Mouse (Mus musculus) mouse trophoblast stem cell (cell line): ENCODE data around the gene Hipk2.

Source experiments
- in situ Hi-C, 2 experiments: fragments of 300-500 bp; cut with MseI, MboI; formaldehyde crosslinking; loops; 2 replicates in 1 of 2; 3 replicates in 1 of 2; pipeline ENCODE4 v1.15.1; 2025

The Hipk2 gene

DNA sequence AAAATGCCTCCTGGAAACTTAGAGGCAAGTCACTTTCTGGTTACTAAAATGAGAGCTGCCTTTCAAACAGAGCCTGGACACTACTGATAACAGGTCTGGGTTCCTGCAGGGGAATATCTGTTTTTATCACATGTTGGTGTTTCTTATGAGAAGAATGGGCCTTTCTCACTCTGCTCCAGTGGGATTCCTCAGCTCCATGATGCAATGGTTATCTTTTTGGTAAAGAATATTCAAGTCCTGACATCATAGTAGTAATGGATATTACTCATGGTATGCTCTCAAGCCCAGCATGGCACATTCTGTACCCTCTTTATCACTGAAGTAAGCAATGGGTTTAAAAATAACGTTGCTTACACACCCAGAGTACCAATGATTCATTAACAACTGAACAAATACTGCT lies 40.7 kb downstream of the Hipk2 start:
- in situ Hi-C loops, result no loop called here

DNA sequence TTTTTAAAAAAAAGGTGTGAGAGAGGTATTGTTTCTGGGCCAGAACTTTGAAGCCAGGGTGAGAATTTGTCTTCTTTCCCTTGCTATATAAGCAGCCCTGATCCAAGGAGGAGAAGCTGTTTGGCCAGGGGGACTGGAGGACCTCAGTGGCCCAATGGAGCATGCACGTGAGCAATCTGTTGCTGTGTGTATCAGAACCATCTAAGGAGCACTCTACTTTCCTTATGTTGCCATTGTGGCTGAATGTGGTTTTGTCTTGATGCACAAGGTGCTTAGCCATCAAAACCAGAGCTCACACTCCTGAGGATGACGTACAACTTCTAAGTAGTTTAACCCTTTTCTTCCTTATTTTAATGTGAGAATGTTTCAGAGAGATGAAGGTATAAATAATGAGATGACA lies 41.2 kb downstream of the Hipk2 start:
- in situ Hi-C loops, result no loop called here

DNA sequence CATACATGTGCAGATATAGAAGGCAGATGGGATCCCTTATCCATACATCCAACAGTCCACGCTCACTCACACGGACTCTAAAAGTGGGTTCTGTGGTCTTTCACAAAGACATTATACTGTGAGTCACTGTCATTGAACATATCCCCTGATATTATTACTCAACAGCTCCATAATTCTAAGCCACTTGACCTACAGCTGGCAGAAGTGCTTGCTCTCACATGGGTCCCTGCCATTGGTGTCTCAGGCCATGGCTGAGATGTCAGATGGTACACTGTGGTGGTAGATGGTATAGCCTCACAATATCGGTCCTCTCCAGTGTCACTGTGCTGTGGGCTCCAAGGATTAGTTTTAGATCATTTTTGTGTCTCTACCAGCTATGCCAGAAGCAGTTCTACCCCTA lies 42.2 kb downstream of the Hipk2 start:
- in situ Hi-C loops, result no loop called here

DNA sequence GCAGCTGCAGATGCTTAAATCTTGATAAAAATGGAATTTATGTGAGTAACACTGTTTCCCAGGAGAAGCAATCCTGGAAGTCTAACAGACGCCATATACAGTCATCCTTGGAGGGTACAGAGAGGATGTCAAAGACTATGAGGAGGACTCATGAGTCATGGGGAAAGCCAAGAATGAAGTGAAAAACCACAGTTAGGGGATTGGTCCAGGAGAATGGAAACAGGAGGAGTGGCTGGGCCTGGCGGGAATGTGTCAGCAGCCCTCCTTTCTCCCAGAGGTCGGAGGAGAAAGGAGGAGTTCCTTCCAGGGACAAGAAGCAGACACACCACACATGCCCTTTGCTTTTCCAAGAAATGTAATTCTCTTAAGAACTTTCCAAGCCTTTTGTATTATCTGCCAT lies 46.5 kb downstream of the Hipk2 start:
- in situ Hi-C loops, result no loop called here

DNA sequence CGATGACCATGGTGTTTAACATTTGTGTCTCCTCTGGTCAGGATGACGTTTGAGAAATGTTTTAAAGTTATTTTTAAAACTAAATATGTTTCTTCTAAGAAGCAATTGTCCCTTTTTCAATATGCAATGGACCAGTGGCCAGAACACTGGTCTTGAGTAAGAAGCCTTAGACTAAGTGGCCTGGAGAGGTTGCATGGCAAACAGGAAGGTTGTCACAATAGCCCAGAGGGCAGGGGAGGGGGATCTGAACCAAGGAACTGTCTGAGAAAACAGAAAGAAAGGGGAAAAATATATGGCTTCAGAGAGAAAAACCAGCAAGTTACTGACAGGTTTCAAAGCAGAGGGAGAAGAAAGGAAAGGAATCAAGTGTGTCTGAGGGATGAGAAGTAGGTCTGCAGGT lies 47.8 kb downstream of the Hipk2 start:
- in situ Hi-C loops, result no loop called here

DNA sequence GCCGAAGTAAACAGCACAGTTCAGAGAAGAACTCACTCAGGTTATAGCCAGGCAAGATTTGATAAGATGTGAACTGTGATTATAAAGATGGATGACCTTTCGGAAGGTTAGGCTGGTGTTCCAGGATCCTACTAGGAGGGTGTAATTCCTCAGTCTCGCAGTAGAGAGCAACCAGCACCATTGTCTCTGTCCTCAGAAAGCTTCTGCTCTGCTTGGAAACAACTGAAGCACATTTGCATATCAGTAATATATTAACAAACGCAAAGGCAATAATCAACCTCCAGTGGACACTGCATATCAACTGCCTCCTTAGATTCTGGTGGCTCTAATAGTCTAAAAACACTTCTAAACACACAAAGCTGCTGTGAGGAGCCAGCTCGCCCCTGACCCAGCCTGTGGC lies 48.5 kb downstream of the Hipk2 start:
- in situ Hi-C loops, result no loop called here

DNA sequence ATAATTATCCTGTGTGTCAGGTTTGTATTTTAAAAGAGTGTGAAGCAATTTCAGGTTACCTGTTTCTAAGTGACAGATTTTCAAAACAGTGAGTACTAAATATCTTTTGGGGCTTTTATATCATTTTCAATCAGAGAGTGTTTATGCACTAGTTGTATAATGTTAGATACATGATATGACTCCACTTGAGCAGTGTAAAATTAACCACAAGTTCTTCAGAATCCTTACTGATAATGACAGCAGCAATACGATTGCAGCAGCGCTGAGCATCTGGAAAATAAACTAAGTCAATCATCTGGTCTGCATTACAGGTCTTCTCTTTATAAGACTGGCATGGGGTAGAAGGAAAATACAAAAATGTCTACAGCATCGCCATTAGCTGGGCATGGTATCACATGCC lies 49.1 kb downstream of the Hipk2 start:
- in situ Hi-C loops, result no loop called here

DNA sequence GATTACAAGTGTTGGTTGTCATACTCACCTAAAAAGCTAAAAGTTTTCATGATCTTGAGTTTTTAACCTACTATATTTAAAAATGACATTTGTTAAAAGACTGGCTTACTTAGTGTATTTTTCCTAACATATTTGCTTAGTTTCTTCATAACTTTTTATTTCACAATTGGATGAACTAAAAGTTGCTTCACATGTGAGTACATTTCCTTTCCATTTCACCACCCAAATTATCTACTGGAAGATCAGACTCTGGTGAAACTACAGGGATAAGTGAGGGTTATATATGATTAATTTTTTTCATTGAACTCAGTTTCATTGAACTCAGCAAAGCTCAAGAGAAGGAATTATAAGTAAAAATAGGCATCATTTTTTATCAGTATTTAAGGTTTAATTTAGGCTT lies 50.1 kb downstream of the Hipk2 start:
- in situ Hi-C loops, result no loop called here

DNA sequence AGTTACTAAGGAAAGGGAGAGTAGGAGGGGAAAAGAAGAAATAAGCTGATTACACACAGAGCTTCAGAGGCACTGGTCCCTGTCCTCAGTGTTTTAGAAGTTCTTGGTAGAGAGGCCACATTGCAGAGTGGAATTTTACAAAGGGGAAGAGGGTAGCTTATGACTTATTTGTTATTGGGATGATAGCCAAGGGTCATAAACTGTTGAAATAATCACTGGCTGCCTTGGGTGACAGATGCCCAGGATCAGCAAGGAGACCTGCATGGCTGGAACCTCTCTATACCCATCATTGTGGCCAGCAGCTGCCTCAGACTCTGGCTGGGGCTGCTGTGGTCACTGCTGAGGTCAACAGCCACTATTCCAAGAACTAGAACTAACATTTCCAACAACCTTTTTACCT lies 52.1 kb downstream of the Hipk2 start:
- in situ Hi-C loops, result no loop called here

DNA sequence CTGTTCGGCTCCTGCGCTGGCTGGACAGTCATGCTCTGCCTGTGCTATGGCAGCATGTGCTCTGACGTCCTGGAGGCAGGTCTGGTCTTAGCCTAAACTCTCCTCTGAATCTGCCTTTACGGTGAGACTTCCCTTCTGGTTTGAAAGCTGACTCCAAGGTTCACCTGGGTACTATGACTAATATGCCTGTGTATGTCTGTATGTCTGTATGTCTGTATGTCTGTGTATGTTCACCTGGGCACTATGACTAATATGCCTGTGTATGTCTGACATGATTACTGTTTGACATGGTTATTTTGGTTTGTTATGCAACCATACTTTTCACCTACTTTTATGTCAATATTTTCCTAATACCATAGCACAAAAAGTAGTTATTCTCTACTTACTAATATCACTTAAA lies 52.8 kb downstream of the Hipk2 start:
- in situ Hi-C loops, result no loop called here

DNA sequence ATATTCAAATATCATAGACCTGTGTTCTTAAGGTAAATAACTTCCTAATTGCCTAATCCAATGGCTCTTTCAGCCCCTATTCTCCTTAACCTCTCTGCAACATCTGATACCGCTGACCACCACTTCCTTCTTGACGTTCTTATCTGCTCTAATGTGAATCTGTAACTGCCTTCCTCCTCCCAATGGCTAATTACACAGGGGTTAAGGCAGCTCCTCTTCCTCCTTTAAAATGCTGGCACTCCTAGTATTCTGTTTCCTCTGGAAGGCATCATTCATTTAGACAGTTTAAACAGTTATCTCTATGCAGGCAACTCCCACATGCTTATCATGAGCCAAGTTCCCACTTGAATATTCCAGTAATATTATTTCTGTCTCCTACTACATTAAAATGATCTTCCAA lies 54.3 kb downstream of the Hipk2 start:
- in situ Hi-C loops, result no loop called here

DNA sequence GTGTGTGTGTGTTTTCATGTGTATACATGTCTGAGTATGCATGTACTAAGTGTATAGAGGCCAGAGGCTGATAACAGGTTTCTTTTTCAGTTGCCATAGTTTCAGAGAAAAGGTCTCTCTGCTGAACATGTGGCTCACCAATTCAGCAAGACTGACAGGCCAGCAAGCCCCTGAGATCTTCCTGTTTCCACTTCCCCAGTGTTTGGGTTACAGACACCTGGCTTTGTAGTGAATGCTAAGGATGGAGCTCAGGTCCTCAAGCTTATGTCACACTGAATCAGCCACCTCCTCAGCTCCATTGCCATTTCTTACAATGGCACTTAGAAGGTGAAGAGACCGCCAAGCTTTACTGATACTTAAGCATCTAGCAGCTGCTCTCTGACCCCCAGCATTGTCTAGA lies 55.1 kb downstream of the Hipk2 start:
- in situ Hi-C loops, result no loop called here

DNA sequence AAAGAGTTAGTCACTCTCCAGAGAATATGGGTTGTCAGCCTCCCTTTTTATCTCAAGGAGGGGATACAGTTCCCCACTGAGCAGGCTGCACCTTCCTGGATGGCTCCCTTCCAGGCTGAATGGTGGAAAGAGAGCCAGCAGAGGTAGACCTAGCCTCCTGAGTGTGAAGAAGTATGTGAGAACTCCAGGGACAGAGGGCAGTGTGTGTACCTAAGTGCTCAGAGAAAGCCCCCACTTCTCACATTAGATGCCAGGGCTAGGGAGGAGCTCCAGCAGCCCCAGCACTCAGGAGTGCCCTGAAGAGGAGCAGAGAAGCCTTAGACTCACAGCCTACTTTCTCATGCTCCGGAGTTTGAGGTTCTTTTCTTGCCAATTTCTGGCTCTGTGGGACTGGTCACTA lies 59.7 kb downstream of the Hipk2 start:
- in situ Hi-C loops, result no loop called here

DNA sequence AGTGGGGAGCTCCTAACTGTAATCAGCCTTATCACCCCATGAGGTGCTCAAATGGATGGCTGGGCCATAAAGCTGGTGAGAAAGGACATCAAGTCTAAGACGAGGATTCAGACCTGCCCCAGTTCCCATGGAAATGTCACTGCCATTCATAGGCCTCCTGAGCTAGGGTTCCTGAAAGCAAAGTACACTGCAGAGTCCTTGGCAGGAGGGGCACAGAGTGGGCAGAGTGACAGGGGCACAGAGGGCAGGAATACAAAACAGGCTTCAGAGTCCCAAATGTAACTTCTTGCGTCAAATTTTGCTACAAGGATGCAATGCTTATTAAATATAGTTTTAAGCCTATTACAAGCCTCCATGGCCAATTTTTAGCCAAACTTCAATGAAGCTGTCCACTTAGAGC lies 60.4 kb downstream of the Hipk2 start:
- in situ Hi-C loops, result no loop called here

DNA sequence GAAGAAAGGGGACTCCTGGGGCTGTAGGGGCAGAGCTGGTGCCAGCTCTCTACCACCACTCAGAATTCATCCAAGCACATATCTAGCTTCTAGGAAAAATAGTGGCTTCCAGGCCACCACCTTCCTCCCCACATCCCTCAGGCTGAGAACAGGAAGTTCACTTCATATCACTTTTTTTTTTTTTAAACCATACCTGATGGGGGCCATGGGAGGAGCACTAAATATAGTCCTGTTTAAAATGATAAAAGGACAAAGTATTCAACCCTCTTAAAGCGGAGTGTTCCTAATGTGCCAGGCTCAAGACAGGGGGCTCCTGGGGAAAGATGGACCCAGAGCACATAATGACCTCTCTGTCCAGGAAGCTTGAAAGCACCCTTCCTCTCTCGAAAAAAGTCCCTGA lies 61.3 kb downstream of the Hipk2 start:
- in situ Hi-C loops, result no loop called here

DNA sequence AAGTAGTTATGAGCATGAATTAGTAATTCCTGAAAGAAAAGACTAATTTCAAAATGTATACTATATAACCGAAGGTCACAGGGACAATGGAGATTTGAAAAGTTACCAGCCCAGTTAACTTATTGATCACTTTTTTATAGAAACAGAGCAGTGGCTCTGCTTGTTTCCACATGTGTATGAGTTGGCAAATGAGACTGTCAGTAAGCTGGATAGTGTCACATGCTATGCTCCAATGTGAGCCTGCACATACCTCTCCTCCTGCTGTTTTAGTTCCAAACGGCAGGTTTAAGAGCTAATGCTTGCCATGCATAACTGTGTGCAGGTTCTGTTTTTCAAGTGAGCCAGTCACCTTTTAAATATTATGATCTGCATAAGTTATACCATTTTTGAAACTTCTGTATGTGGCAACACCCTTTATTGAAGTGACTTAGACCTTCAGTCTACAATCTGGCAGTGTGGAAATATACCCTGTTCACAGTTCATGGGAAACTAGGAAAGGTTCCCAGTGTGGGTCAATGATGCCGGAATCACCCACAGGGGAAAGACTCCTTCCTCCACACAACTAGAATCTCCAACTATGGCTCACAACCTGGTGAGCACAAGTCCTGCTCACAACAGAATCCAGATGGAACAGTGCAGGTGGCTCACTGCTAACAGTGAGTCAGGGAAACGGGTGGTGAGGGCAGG lies 64.4 kb downstream of the Hipk2 start:
- in situ Hi-C loops, result no loop called here

DNA sequence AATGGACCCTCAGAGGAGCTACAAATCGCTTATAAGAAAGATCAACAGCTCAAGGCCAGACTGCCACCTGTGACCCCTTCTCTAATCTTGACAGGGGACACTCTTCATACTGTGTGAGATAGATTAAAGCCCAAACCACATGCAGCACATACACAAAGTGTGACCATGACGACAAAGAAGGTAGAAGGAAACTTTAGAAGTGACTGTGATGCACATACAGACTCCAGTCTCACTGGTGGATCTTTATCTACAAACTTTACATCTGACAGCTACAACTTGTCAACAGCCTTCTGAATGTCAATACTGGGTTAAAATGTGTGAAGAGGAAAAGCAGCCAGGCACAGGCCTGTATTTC lies 65.9 kb downstream of the Hipk2 start:
- in situ Hi-C loops, result no loop called here

DNA sequence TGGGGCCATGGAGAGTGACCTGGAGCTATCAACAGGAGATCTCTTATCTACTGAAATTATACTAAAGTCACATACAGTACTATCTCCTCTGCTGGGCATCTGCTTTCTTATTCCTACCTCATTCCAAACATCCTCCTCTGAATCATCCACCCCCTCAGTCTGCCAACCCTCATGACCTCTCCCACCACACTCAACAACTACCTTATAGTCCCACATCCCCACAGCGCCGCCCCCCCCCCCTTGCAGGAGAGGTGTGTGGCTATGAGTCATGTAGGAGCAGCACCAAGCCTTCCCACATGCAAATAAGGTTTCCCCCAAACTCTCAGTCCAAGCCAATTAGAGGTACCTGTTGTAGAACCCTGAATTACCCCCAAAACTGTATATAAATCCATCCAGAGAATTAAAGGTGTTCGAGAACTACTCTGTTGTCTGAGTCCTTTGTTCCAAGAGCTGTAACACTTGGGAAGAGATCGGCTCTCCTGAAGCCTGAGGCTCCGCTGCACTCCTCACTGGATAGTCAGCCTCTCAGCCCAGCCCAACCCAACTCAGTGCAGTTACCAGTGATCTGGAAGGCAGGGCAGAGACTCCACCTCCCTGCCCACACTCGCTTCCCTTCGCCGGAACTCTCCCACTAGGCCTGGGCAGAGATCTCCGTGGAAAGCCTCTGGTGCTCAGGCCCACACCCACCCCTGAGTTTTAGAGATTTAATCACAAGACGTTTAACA lies 66.4 kb downstream of the Hipk2 start:
- in situ Hi-C loops, result no loop called here

DNA sequence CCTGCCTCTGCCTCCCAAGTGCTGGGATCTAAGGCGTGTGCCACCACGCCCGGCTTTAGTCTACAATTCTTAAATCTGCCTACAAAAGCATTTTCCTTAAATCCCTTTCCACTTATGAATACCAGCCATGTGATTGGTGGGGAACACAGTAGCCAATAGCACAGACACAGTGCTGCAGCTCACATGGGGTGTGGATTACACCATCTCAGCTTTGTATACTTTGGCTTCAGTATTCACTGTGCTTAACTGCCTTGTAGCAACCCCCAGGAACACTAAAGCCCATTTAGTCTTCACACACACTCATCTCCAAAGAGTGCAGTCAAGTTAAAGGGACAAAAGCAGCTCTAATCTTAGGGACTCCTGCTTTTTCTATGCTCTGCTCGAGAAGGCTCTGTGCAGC lies 67.6 kb downstream of the Hipk2 start:
- in situ Hi-C loops, result no loop called here

DNA sequence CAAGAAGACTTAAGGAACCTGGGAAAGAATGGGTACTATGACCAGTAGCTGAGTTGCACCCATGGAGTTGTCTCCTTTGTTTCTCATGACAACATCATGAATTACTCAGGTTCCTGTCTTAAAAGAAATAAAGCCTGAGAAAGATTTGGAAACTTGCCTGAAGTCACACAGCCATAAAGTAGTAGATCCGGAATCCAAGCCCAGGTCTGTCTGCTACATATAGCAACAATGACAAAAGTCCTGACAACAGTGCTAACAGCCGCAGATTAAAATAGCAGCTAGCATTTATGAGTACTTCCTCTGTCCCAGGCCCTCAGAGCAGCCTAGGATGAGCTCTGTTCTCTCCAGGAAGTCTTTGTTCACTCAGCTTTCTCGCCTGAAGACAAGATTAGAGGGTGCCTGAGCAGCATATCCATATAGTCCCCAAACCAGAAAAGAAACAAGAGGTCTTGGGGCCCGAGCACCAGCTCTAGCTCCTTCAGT lies 69.0 kb downstream of the Hipk2 start:
- in situ Hi-C loops, result no loop called here

DNA sequence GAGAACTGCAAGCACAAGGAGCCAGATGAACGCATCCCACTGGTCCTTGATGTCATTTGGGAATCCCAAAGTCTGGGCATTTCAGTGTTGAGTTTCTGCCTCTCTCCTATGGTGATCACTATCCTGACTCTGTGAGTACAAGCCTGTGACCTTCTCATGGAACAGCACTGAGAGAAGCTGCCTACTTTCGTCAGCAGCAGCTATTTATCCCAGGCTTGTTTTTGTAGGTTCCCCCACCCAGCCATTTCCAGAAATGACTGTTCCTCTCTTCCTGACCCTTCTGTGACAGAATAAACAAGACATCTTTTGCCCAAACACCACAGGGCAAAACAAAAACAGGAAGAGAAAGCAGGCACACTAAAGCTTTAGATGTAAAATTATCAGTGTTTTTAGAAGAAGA lies 70.4 kb downstream of the Hipk2 start:
- in situ Hi-C loops, result no loop called here

DNA sequence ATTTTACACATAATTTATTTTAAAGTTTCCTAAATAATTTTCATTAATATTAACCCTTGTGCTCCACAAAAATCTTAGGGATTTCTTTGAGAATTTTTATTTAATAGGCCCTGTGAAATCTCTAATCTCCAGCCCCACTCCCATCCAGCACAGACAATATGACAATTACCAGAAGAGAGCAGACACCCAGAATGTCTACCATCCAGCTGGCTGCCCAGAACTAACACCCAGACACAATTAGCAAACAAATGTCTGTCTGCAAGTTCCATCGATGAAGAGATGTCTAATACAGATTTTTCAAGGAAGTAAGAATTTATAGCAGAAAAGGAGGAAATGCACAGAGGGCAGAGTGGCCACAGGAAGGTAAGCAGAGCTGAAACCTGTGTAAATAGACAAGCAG lies 74.7 kb downstream of the Hipk2 start:
- in situ Hi-C loops, result no loop called here

DNA sequence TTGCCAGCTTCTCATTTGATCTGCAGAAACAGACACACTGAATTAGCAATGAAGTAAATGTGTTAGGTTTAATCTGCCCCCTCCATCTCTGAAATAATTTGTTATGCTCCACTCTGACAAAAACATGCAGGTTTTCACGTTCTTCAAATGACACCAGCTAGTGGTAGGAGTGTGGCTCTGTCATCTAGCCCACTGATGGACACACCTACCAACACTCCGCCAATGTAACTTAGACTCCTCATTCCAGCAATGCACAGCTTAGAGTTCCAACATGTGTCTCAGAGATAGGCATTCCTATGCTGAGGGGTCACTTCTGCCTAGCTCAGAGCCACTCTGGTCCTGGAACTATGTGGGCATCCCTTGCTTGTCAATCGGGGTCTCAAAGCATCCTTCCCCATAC lies 78.4 kb downstream of the Hipk2 start:
- in situ Hi-C loops, result no loop called here

DNA sequence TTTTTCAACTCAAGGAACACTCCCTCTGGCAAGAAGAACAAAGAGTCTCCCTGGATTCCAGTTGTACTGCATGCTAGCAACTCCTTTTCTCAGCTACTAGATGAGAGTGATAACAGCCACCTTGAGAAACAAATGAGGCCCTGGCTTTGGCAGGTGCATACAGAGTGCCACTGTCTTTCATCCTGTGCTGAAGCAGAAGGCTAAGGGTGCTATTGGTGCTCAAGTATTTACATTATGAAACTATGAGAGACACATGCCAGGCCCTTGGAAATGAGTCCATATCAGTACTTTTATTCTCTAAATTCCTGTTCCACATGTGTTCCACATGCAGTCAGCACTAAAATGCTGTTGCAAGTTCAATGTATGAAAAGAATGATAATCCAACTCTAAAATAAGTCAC lies 79.0 kb downstream of the Hipk2 start:
- in situ Hi-C loops, result no loop called here
